Mouse (Mus musculus): ENCODE measurements around the gene Cbx1.

GRCm38 (mm10) chr11:96761984-96762383 lies 26.9 kb upstream of the Cbx1 start:
- TF ChIP-seq CTCF (IDR thresholded peaks at IDR 0.05 in 2 of 3, conservative IDR thresholded peaks at IDR 0.05 in 1 of 3; ENCODE audit: control insufficient read depth in 1 of 3, insufficient read depth in 1 of 3, low read depth in 2 of 3, low read length in 3 of 3, poor library complexity in 1 of 3, severe bottlenecking in 1 of 3) (no peak), POLR2AphosphoS2 (IDR thresholded peaks at IDR 0.05; ENCODE audit: low read length) (no peak), BHLHE40 (IDR thresholded peaks at IDR 0.05; ENCODE audit: borderline replicate concordance, low read depth, low read length) (no peak), USF2 (IDR thresholded peaks at IDR 0.05; ENCODE audit: borderline replicate concordance in 1 of 2, insufficient read depth in 1 of 2, low read depth in 1 of 2, low read length in 2 of 2) (no peak), E2F4 (IDR thresholded peaks at IDR 0.05; ENCODE audit: borderline replicate concordance, low read depth, low read length) (no peak), POLR2A (IDR thresholded peaks at IDR 0.05; ENCODE audit: control insufficient read depth in 1 of 2, insufficient read depth in 1 of 2, low read depth in 1 of 2, low read length in 2 of 2, poor library complexity in 1 of 2) (no peak), USF1 (IDR thresholded peaks at IDR 0.05; ENCODE audit: low read depth, low read length) (no peak), CHD2 (IDR thresholded peaks at IDR 0.05; ENCODE audit: low read length) (no peak), SIN3A (IDR thresholded peaks at IDR 0.05; ENCODE audit: low read length) (no peak), JUND (IDR thresholded peaks at IDR 0.05; ENCODE audit: low read depth, low read length) (no peak), MAX (IDR thresholded peaks at IDR 0.05; ENCODE audit: low read length) (no peak)

Measured in MEL (cell line).